ENCODE assay signal across 9 mouse cellular contexts in genomic region chr2:155696091-155696558, GRCm38 (mm10). TPM values are rescaled to one million over a fixed set of nuclear protein-coding genes. Genes with fewer than 3 reads are reported as not detected.
DNase-seq lines count a peak whose midpoint lies in the region; ATAC-seq and TF ChIP-seq lines count a peak whose summit lies in the region.
"Had no signal": no experiment of that assay in that cellular context is flagged by ENCODE, and none has a peak within 500 bp of the region (broad histone marks: within the 10 kb centered on the region; RNA-seq: fewer than 3 reads in every experiment).

No protein-coding gene starts in this region.

- TF ChIP-seq POLR2A in myocyte (IDR thresholded peaks at IDR 0.05; ENCODE audit: insufficient read length, low read depth), result no peak

- TF ChIP-seq EP300 in stomach, postnatal 0 days (optimal IDR thresholded peaks at IDR 0.05), result no peak

- H3K79me2 ChIP-seq in myocyte (ENCODE audit: control insufficient read depth, insufficient read depth), result peaks cover 7% of the 10 kb centered on the region

- H3K4me2 ChIP-seq in hindbrain, embryonic 11.5 days (replicated peaks; ENCODE audit: low read depth, low read length), result no peak overlapping the region
- H3K4me2 ChIP-seq in hindbrain, embryonic 12.5 days (replicated peaks), result no peak overlapping the region
- H3K4me2 ChIP-seq in myocyte (ENCODE audit: low read depth), result peak overlapping the region; percentile 32
- H3K4me2 ChIP-seq in stomach, postnatal 0 days (replicated peaks; ENCODE audit: low read depth), result no peak overlapping the region
- H3K4me2 ChIP-seq: embryonic facial prominence, embryonic 15.5 days had no signal

- 14% methylated on average over 7 of the region's 7 CpGs for WGBS in hindbrain, embryonic 11.5 days
- WGBS in hindbrain, embryonic 12.5 days, result 19% methylated on average over 7 of the region's 7 CpGs
- 19% methylated on average over 7 of the region's 7 CpGs for WGBS in stomach, postnatal 0 days

- no peaks in the 10 kb centered on the region for H3K9me3 ChIP-seq in hindbrain, embryonic 11.5 days (ENCODE audit: control insufficient read depth, low read length)
- H3K9me3 ChIP-seq in hindbrain, embryonic 12.5 days (replicated peaks), result no peaks in the 10 kb centered on the region
- H3K9me3 ChIP-seq in stomach, postnatal 0 days (ENCODE audit: control insufficient read depth, low read length), result no peaks in the 10 kb centered on the region
- H3K9me3 ChIP-seq: embryonic facial prominence, embryonic 15.5 days had no signal

- no peaks in the 10 kb centered on the region for H3K27me3 ChIP-seq in hindbrain, embryonic 11.5 days (ENCODE audit: control insufficient read depth, insufficient read depth, low read length)
- no peaks in the 10 kb centered on the region for H3K27me3 ChIP-seq in hindbrain, embryonic 12.5 days
- no peaks in the 10 kb centered on the region for H3K27me3 ChIP-seq in myocyte (ENCODE audit: control insufficient read depth, insufficient read depth, insufficient read length)
- no peaks in the 10 kb centered on the region for H3K27me3 ChIP-seq in stomach, postnatal 0 days (ENCODE audit: control insufficient read depth, insufficient read depth, low read length)
- H3K27me3 ChIP-seq: embryonic facial prominence, embryonic 15.5 days had no signal

- H3K4me1 ChIP-seq in hindbrain, embryonic 11.5 days (replicated peaks; ENCODE audit: control insufficient read depth, insufficient read depth, low read length), result no peaks in the 10 kb centered on the region
- peaks cover 2% of the 10 kb centered on the region for H3K4me1 ChIP-seq in hindbrain, embryonic 12.5 days
- H3K4me1 ChIP-seq in stomach, postnatal 0 days (replicated peaks; ENCODE audit: control insufficient read depth, insufficient read depth), result no peaks in the 10 kb centered on the region

- TF ChIP-seq CTCF in stomach, postnatal 0 days (IDR thresholded peaks at IDR 0.05; ENCODE audit: low read depth), result peak; percentile 92

- no peak overlapping the region for H3ac ChIP-seq in myocyte (ENCODE audit: control insufficient read depth, insufficient read length)

- no peak overlapping the region for H3K4me3 ChIP-seq in hindbrain, embryonic 11.5 days (ENCODE audit: low read depth, low read length)
- no peak overlapping the region for H3K4me3 ChIP-seq in hindbrain, embryonic 12.5 days
- H3K4me3 ChIP-seq in myocyte, result no peak overlapping the region
- H3K4me3 ChIP-seq in stomach, postnatal 0 days (ENCODE audit: low read depth, low read length), result no peak overlapping the region
- H3K4me3 ChIP-seq: embryonic facial prominence, embryonic 15.5 days had no signal

- H3K36me3 ChIP-seq in hindbrain, embryonic 11.5 days (ENCODE audit: control insufficient read depth, insufficient read depth, low read length), result no peaks in the 10 kb centered on the region
- peaks cover 4% of the 10 kb centered on the region for H3K36me3 ChIP-seq in hindbrain, embryonic 12.5 days
- H3K36me3 ChIP-seq in myocyte (ENCODE audit: control insufficient read depth, insufficient read depth), result no peaks in the 10 kb centered on the region
- no peaks in the 10 kb centered on the region for H3K36me3 ChIP-seq in stomach, postnatal 0 days (ENCODE audit: control insufficient read depth, insufficient read depth, low read length)
- H3K36me3 ChIP-seq: embryonic facial prominence, embryonic 15.5 days had no signal

- H3K9ac ChIP-seq in hindbrain, embryonic 11.5 days (ENCODE audit: low read depth, low read length), result no peak overlapping the region
- H3K9ac ChIP-seq in hindbrain, embryonic 12.5 days, result no peak overlapping the region
- H3K9ac ChIP-seq in stomach, postnatal 0 days (ENCODE audit: low read length), result no peak overlapping the region
- H3K9ac ChIP-seq: embryonic facial prominence, embryonic 15.5 days had no signal

- intact Hi-C loops in left cerebral cortex, postnatal 25 days (cut with DNase I), result loop anchor here (1.0 to 5.0 kb wide), 2 partner anchors 68 to 116 kb away; no protein-coding TSS in a partner anchor

- peak; percentile 88 for DNase-seq in hindbrain, embryonic 11.5 days (ENCODE audit: low spot score)
- peak; percentile 69 for DNase-seq in adrenal gland, adult 8-10 months
- DNase-seq in embryo, embryonic 9.5 days (ENCODE audit: extremely low spot score), result peak; percentile 78
- peak; percentile 94 for DNase-seq in heart, postnatal 4 days
- peak; percentile 71 to 72 for DNase-seq in left cerebral cortex, postnatal 25 days (ENCODE audit: low spot score in 2 of 2)
- peak; percentile 85 for DNase-seq in stomach, postnatal 0 days (ENCODE audit: low spot score)

- no peak for ATAC-seq in hindbrain, embryonic 11.5 days (ENCODE audit: low FRiP score)
- ATAC-seq in hindbrain, embryonic 12.5 days (ENCODE audit: low FRiP score), result no peak
- ATAC-seq in stomach, postnatal 0 days (ENCODE audit: low FRiP score, low TSS enrichment), result no peak; the same call in 1 of the 2 replicates

- no peak overlapping the region for H3K27ac ChIP-seq in hindbrain, embryonic 11.5 days (ENCODE audit: low read depth, low read length)
- H3K27ac ChIP-seq in hindbrain, embryonic 12.5 days, result no peak overlapping the region
- H3K27ac ChIP-seq in stomach, postnatal 0 days (replicated peaks), result no peak overlapping the region
- H3K27ac ChIP-seq: embryonic facial prominence, embryonic 15.5 days had no signal

TF ChIP-seq in myocyte, 11 proteins besides CTCF, POLR2A, EP300 and RAD21:
- TF ChIP-seq USF1 (IDR thresholded peaks at IDR 0.05; ENCODE audit: low read depth) (no peak), E2F4 (IDR thresholded peaks at IDR 0.05; ENCODE audit: insufficient read depth) (no peak), MYOD1 (IDR thresholded peaks at IDR 0.05; ENCODE audit: control insufficient read depth in 1 of 3, insufficient read length in 2 of 3, low read depth in 2 of 3) (peak in 2 of 3 experiments; percentile 3 to 44), REST (IDR thresholded peaks at IDR 0.05; ENCODE audit: insufficient read depth, insufficient read length) (no peak)

RNA-seq across cellular contexts. Expression of gene Trpc4ap, which starts 3.9 kb away (rescaled TPM):
- 154 and 157 TPM in 2 replicates for polyA plus RNA-seq in hindbrain, embryonic 11.5 days (2014; fragmentation: Nextera tagmentation; extraction: Ambion mirVana)
- polyA plus RNA-seq in hindbrain, embryonic 12.5 days (2016; fragmentation: Nextera tagmentation; extraction: Ambion mirVana), result 190 and 204 TPM in 2 replicates
- 100 to 1,000 TPM; 137 to 164 (median 150) TPM for total RNA-seq in adrenal gland, adult 8-10 months (2022)
- 10 to 100 TPM; 81.3 to 82.1 TPM for total RNA-seq in heart, postnatal 4 days (2021)
- total RNA-seq in left cerebral cortex, postnatal 25 days (2021), result 100 to 1,000 TPM; 146 to 147 TPM
- polyA plus RNA-seq in myocyte (2012; fragmentation: generic; extraction: Trizol), result 89.0 TPM
- polyA plus RNA-seq in stomach, postnatal 0 days (2015; fragmentation: Nextera tagmentation; extraction: Ambion mirVana), result 66.5 and 68.4 TPM in 2 replicates

RNA-seq across cellular contexts. Expression of gene Edem2, which starts 33.1 kb away (rescaled TPM):
- 36.0 and 37.4 TPM in 2 replicates for polyA plus RNA-seq in hindbrain, embryonic 11.5 days (2014; fragmentation: Nextera tagmentation; extraction: Ambion mirVana)
- 37.3 and 38.5 TPM in 2 replicates for polyA plus RNA-seq in hindbrain, embryonic 12.5 days (2016; fragmentation: Nextera tagmentation; extraction: Ambion mirVana)
- total RNA-seq in adrenal gland, adult 8-10 months (2022), result 10 to 100 TPM; 41.1 to 65.1 (median 54.5) TPM
- 1 to 10 TPM; 9.3 to 9.7 TPM for total RNA-seq in heart, postnatal 4 days (2021)
- 10 to 100 TPM; 16.9 to 19.2 TPM for total RNA-seq in left cerebral cortex, postnatal 25 days (2021)
- 21.9 TPM for polyA plus RNA-seq in myocyte (2012; fragmentation: generic; extraction: Trizol)
- polyA plus RNA-seq in stomach, postnatal 0 days (2015; fragmentation: Nextera tagmentation; extraction: Ambion mirVana), result 64.9 and 65.7 TPM in 2 replicates

RNA-seq across cellular contexts. Expression of gene Gm17581, which starts 39.5 kb away (rescaled TPM):
- polyA plus RNA-seq in hindbrain, embryonic 11.5 days (2014; fragmentation: Nextera tagmentation; extraction: Ambion mirVana), result not detected in 2 replicates
- not detected in 2 replicates for polyA plus RNA-seq in hindbrain, embryonic 12.5 days (2016; fragmentation: Nextera tagmentation; extraction: Ambion mirVana)
- not detected for total RNA-seq in adrenal gland, adult 8-10 months (2022)
- not detected for total RNA-seq in heart, postnatal 4 days (2021)
- not detected for total RNA-seq in left cerebral cortex, postnatal 25 days (2021)
- polyA plus RNA-seq in myocyte (2012; fragmentation: generic; extraction: Trizol), result not detected
- not detected in 2 replicates for polyA plus RNA-seq in stomach, postnatal 0 days (2015; fragmentation: Nextera tagmentation; extraction: Ambion mirVana)
- polyA plus RNA-seq: embryonic facial prominence, embryonic 15.5 days had no signal

RNA-seq across cellular contexts. Expression of gene Procr, which starts 54.8 kb away (rescaled TPM):
- 2.5 and 3.1 TPM in 2 replicates for polyA plus RNA-seq in hindbrain, embryonic 11.5 days (2014; fragmentation: Nextera tagmentation; extraction: Ambion mirVana)
- 3.4 and 4.1 TPM in 2 replicates for polyA plus RNA-seq in hindbrain, embryonic 12.5 days (2016; fragmentation: Nextera tagmentation; extraction: Ambion mirVana)
- total RNA-seq in adrenal gland, adult 8-10 months (2022), result 10 to 100 TPM; 26.6 to 47.2 (median 39.0) TPM
- total RNA-seq in heart, postnatal 4 days (2021), result 1 to 10 TPM; 5.6 to 8.0 TPM
- total RNA-seq in left cerebral cortex, postnatal 25 days (2021), result 1 to 10 TPM in 1 of 2 experiments, under 1 TPM in 1; 0.96 to 1.3 TPM
- polyA plus RNA-seq in myocyte (2012; fragmentation: generic; extraction: Trizol), result 2.7 TPM
- polyA plus RNA-seq in stomach, postnatal 0 days (2015; fragmentation: Nextera tagmentation; extraction: Ambion mirVana), result 12.2 and 14.3 TPM in 2 replicates
